Mouse (Mus musculus): ENCODE data around the gene Atpaf1. TPM values are rescaled to one million over a fixed set of nuclear protein-coding genes. Genes with fewer than 3 reads are reported as not detected.

The Atpaf1 gene
- polyA plus RNA-seq (2011; ENCODE audit: insufficient read depth, insufficient read length, low replicate concordance, missing spikeins): 6.4 and 9.2 TPM in 2 replicates

DNA sequence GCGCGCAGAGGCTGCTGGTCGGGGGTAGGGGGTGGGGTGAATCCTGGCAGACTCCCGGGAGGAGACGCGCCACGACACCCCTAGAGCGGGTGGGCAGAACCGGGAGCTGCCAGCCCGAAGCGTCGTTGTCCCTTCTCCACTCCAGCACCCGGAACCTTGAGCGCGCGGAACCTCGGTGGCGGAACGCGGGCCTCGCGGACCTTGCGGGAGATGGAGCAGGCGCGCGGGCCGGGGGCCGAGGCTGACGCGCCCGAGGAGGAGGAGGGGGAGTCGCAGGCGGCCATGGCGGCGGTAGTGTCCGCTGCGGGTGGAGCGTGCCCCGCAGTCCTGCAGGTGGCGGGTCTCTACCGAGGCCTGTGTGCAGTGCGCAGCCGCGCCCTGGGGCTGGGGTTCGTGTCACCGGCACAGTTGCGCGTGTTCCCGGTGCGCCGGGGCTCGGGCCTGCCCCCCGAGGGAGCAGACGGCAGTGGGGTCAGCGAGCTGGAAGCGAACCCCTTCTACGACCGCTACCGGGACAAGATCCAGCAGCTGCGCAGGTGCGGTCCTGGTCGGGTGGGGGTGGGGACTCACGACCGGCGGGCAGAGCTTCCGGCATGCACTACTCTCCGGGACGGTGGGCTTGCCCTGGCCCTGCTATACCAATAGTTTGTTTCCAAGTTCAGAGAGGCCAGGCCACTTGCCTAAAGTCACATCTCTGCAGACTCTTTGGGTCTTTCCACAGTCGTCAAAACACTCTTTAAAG is at the start of gene Atpaf1:
TSS of gene Atpaf1 (plus strand) at position 44 of the 742 bp plus-strand sequence.
- TF ChIP-seq CTCF (IDR thresholded peaks at IDR 0.05; ENCODE audit: control insufficient read depth, insufficient read depth, low read length) (no peak), POLR2A (IDR thresholded peaks at IDR 0.05; ENCODE audit: borderline replicate concordance, control insufficient read depth, low read depth, low read length) (peak; percentile 36; the same call in 1 of the 2 replicates)
- Histone ChIP-seq H3K27ac (ENCODE audit: control insufficient read depth, insufficient read depth, low read depth, low read length, poor library complexity) (peak within 1 kb of the TSS; percentile 41), H3K4me1 (ENCODE audit: control insufficient read depth, insufficient read depth, low read length) (no peaks in the 10 kb centered on the region; the same call in 1 of the 2 replicates)

DNA sequence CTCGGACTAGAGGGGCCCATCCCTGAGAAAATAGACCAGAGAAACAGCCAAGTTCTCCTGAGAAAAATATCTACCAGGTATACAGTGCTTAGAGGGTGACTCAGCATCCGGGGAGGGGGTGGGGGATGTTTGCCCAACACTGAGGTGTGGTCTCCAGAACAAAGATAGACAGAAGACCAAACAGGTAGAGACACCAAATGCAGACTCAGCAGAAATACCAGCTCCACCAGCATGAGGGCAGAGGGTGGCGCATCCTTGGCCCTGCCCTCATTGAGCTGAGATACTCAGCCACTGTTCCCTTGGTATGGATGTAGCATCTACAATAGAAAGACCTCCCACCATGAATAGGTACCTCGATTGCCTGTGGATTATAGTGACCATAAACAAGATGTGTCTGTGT is 49.7 kb upstream of the Atpaf1 start:
- no peak overlapping the region for H3K27ac ChIP-seq (ENCODE audit: control insufficient read depth, insufficient read depth, low read depth, low read length, poor library complexity)
- peaks cover 1% of the 10 kb centered on the region for H3K4me1 ChIP-seq (ENCODE audit: control insufficient read depth, insufficient read depth, low read length)
- TF ChIP-seq POLR2A (IDR thresholded peaks at IDR 0.05; ENCODE audit: borderline replicate concordance, control insufficient read depth, low read depth, low read length) (no peak), CTCF (IDR thresholded peaks at IDR 0.05; ENCODE audit: control insufficient read depth, insufficient read depth, low read length) (no peak)
- no peak overlapping the region for H3K4me3 ChIP-seq (replicated peaks; ENCODE audit: control insufficient read depth, low read depth, low read length)
- 78% methylated on average over 4 of the region's 4 CpGs for WGBS

More for the DNA sequence above, at the start of gene Atpaf1:
- peak within 1 kb of the TSS; percentile 60 for H3K4me3 ChIP-seq (replicated peaks; ENCODE audit: control insufficient read depth, low read depth, low read length)
- WGBS: under 1% methylated on average over 68 of the region's 69 CpGs

- Histone ChIP-seq H3K4me1 (ENCODE audit: control insufficient read depth, insufficient read depth, low read length) (peaks cover 1% of the 10 kb centered on the region; the same call in 1 of the 2 replicates), H3K4me3 (replicated peaks; ENCODE audit: control insufficient read depth, low read depth, low read length) (peak within 1 kb of the TSS; percentile 87), H3K27ac (ENCODE audit: control insufficient read depth, insufficient read depth, low read depth, low read length, poor library complexity) (peak within 1 kb of the TSS; percentile 95)
- no peak; the same call in 1 of the 2 replicates for TF ChIP-seq CTCF (IDR thresholded peaks at IDR 0.05; ENCODE audit: control insufficient read depth, insufficient read depth, low read length)
- TF ChIP-seq POLR2A (IDR thresholded peaks at IDR 0.05; ENCODE audit: borderline replicate concordance, control insufficient read depth, low read depth, low read length): peak; percentile 82; the same call in 1 of the 2 replicates
- under 1% methylated on average over 45 of the region's 45 CpGs for WGBS
Observed at GRCm38 (mm10) chr4:115737551-115738041, 47.0 kb upstream of the Atpaf1 start, which contains the start of gene Efcab14. TSS of gene Efcab14 (plus strand) at chr4:115737744.

DNA sequence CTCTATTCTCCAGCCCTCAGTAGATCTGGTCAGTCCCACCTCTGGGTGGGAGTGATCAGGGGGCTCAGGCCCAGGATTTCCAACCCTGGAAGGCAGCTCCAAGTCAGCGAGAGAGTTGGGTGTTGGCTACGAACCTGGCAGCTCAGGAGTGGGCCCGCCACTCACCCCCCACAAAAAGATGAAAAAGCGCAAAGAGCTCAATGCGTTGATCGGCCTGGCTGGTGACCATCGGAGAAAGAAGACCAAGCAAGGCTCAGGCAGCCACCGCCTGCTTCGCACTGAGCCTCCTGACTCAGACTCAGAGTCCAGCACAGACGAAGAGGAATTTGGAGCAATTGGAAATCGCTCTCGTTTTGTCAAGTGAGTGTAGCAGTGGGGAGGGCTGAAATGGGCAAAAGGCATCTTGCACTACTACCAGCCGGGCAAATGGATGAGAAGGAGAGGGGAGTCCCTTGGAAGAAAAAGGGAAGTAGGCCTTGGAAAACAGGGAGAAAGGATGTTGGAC is 46.1 kb upstream of the Atpaf1 start:
- no peak for TF ChIP-seq CTCF (IDR thresholded peaks at IDR 0.05; ENCODE audit: control insufficient read depth, insufficient read depth, low read length)
- TF ChIP-seq POLR2A (IDR thresholded peaks at IDR 0.05; ENCODE audit: borderline replicate concordance, control insufficient read depth, low read depth, low read length): no peak
- peaks cover 1% of the 10 kb centered on the region; the same call in 1 of the 2 replicates for H3K4me1 ChIP-seq (ENCODE audit: control insufficient read depth, insufficient read depth, low read length)
- peak overlapping the region; percentile 43 for H3K27ac ChIP-seq (ENCODE audit: control insufficient read depth, insufficient read depth, low read depth, low read length, poor library complexity)
- H3K4me3 ChIP-seq (replicated peaks; ENCODE audit: control insufficient read depth, low read depth, low read length): peak overlapping the region; percentile 56
- WGBS: 8% methylated on average over 13 of the region's 13 CpGs

GRCm38 (mm10) chr4:115742658-115743057 is 42.0 kb upstream of the Atpaf1 start:
- Histone ChIP-seq H3K27ac (ENCODE audit: control insufficient read depth, insufficient read depth, low read depth, low read length, poor library complexity) (no peak overlapping the region), H3K4me1 (ENCODE audit: control insufficient read depth, insufficient read depth, low read length) (peaks cover 1% of the 10 kb centered on the region; the same call in 1 of the 2 replicates)

GRCm38 (mm10) chr4:115743096-115743495 is 41.5 kb upstream of the Atpaf1 start:
- TF ChIP-seq CTCF (IDR thresholded peaks at IDR 0.05; ENCODE audit: control insufficient read depth, insufficient read depth, low read length): no peak
- H3K27ac ChIP-seq (ENCODE audit: control insufficient read depth, insufficient read depth, low read depth, low read length, poor library complexity): no peak overlapping the region
- H3K4me1 ChIP-seq (ENCODE audit: control insufficient read depth, insufficient read depth, low read length): peaks cover 1% of the 10 kb centered on the region; the same call in 1 of the 2 replicates
- H3K4me3 ChIP-seq (replicated peaks; ENCODE audit: control insufficient read depth, low read depth, low read length): no peak overlapping the region
- 66% methylated on average over 4 of the region's 4 CpGs for WGBS

More at GRCm38 (mm10) chr4:115742658-115743057, 42.0 kb upstream of the Atpaf1 start:
- no peak overlapping the region for H3K4me3 ChIP-seq (replicated peaks; ENCODE audit: control insufficient read depth, low read depth, low read length)
- TF ChIP-seq CTCF (IDR thresholded peaks at IDR 0.05; ENCODE audit: control insufficient read depth, insufficient read depth, low read length) (no peak), POLR2A (IDR thresholded peaks at IDR 0.05; ENCODE audit: borderline replicate concordance, control insufficient read depth, low read depth, low read length) (no peak)

DNA sequence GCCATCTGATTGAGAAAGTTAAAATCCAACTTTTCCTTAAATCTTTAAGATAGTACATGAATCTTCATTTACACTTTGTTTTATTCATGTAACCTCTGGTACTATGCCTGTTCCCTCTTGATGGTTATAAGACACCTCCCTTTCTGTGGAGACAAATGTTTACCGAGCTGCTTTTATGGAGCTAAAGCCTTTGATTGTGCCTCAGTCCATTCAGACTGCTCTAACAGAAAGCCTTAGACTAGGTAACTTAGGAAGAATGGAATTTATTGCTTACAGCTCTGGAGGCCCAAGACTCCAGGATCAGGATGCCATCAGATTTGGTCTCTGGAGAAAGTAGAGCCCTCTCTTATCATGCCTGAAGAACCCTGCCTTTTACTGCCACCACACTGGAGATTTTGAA is 36.4 kb upstream of the Atpaf1 start:
- Histone ChIP-seq H3K27ac (ENCODE audit: control insufficient read depth, insufficient read depth, low read depth, low read length, poor library complexity) (no peak overlapping the region), H3K4me3 (replicated peaks; ENCODE audit: control insufficient read depth, low read depth, low read length) (no peak overlapping the region), H3K4me1 (ENCODE audit: control insufficient read depth, insufficient read depth, low read length) (no peaks in the 10 kb centered on the region; the same call in 1 of the 2 replicates)
- TF ChIP-seq CTCF (IDR thresholded peaks at IDR 0.05; ENCODE audit: control insufficient read depth, insufficient read depth, low read length) (no peak), POLR2A (IDR thresholded peaks at IDR 0.05; ENCODE audit: borderline replicate concordance, control insufficient read depth, low read depth, low read length) (no peak)
- WGBS: 92% methylated on average over 1 of the region's 1 CpGs

DNA sequence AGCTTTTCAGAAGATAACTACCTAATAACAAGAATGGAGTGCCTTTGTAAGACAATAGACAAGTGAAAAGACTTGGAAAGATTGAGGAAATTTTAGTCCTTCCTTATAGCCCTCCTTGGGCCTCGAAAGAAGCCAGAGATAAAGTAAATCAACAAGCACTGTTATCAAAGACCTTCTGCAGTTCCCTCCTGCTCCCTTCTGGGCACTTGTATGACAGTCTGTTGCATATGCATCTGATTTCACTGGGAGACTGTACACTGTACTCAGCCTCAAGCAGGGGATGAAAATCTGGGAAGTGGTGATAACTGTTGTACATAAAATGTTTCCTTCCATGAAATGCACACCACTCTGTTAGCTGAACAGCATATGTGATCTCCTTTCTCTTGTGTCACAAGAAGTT is 35.3 kb upstream of the Atpaf1 start:
- no peak overlapping the region for H3K27ac ChIP-seq (ENCODE audit: control insufficient read depth, insufficient read depth, low read depth, low read length, poor library complexity)
- H3K4me3 ChIP-seq (replicated peaks; ENCODE audit: control insufficient read depth, low read depth, low read length): no peak overlapping the region
- no peaks in the 10 kb centered on the region for H3K4me1 ChIP-seq (ENCODE audit: control insufficient read depth, insufficient read depth, low read length)
- TF ChIP-seq CTCF (IDR thresholded peaks at IDR 0.05; ENCODE audit: control insufficient read depth, insufficient read depth, low read length): no peak
- no peak for TF ChIP-seq POLR2A (IDR thresholded peaks at IDR 0.05; ENCODE audit: borderline replicate concordance, control insufficient read depth, low read depth, low read length)
- WGBS: 57% methylated on average over 1 of the region's 1 CpGs
